Mouse (Mus musculus): ENCODE results near the gene Uox.

The Uox gene

GRCm38 (mm10) chr3:146570148-146570782 is at the start of gene Uox:
Uox (plus strand) TSS chr3:146570426.
- no peak for DNase-seq (ENCODE audit: low spot score)

GRCm38 (mm10) chr3:146520798-146521651 is 49.2 kb upstream of the Uox start, which contains the start of gene Rpf1:
Rpf1 (minus strand) TSS chr3:146521429.
- peak; percentile 85 for DNase-seq (ENCODE audit: low spot score)

- no peak for DNase-seq (ENCODE audit: low spot score)
These were observed 48.6 kb upstream of the Uox start for GRCm38 (mm10) chr3:146521652-146522020.

GRCm38 (mm10) chr3:146528335-146528734 is 41.9 kb upstream of the Uox start:
- no peak for DNase-seq (ENCODE audit: low spot score)

GRCm38 (mm10) chr3:146534986-146535385 is 35.2 kb upstream of the Uox start:
- no peak for DNase-seq (ENCODE audit: low spot score)

- no peak for DNase-seq (ENCODE audit: low spot score)
These were observed 29.5 kb upstream of the Uox start for GRCm38 (mm10) chr3:146540521-146541273.

- DNase-seq (ENCODE audit: low spot score): no peak
These were observed 26.6 kb upstream of the Uox start for GRCm38 (mm10) chr3:146543632-146544031.

GRCm38 (mm10) chr3:146554816-146555215 is 15.4 kb upstream of the Uox start:
- DNase-seq (ENCODE audit: low spot score): no peak

- no peak for DNase-seq (ENCODE audit: low spot score)
These were observed 13.7 kb upstream of the Uox start for GRCm38 (mm10) chr3:146556567-146556966.

GRCm38 (mm10) chr3:146557507-146557906 is 12.7 kb upstream of the Uox start:
- DNase-seq (ENCODE audit: low spot score): no peak

- no peak for DNase-seq (ENCODE audit: low spot score)
These were observed 7.3 kb upstream of the Uox start for GRCm38 (mm10) chr3:146562936-146563335.

- DNase-seq (ENCODE audit: low spot score): peak; percentile 92
These were observed 5.8 kb upstream of the Uox start for GRCm38 (mm10) chr3:146564268-146565064.

GRCm38 (mm10) chr3:146565065-146565411 is 5.2 kb upstream of the Uox start:
- DNase-seq (ENCODE audit: low spot score): no peak

GRCm38 (mm10) chr3:146567366-146567765 is 2.9 kb upstream of the Uox start:
- DNase-seq (ENCODE audit: low spot score): no peak

GRCm38 (mm10) chr3:146567884-146568530 is 2.2 kb upstream of the Uox start:
- no peak for DNase-seq (ENCODE audit: low spot score)

- no peak for DNase-seq (ENCODE audit: low spot score)
These were observed 632 bp upstream of the Uox start for GRCm38 (mm10) chr3:146569594-146569993.

GRCm38 (mm10) chr3:146570939-146571338 is 713 bp downstream of the Uox start:
- DNase-seq (ENCODE audit: low spot score): no peak

GRCm38 (mm10) chr3:146571341-146571740 is 1.1 kb downstream of the Uox start:
- DNase-seq (ENCODE audit: low spot score): no peak

GRCm38 (mm10) chr3:146577591-146577990 is 7.4 kb downstream of the Uox start:
- no peak for DNase-seq (ENCODE audit: low spot score)

GRCm38 (mm10) chr3:146580039-146580729 is 10.0 kb downstream of the Uox start:
- no peak for DNase-seq (ENCODE audit: low spot score)

GRCm38 (mm10) chr3:146583478-146583877 is 13.3 kb downstream of the Uox start:
- no peak for DNase-seq (ENCODE audit: low spot score)
